Mouse (Mus musculus) central nervous system, embryonic 14 days (tissue): ENCODE measurements around the gene Jade2. TPM values are rescaled to one million over a fixed set of nuclear protein-coding genes. Genes with fewer than 3 reads are reported as not detected.

ENCODE experiments used
- polyA plus RNA-seq: library from polyadenylated mRNA; depleted of rRNA; stranded (reverse); fragments of >200 nt; gene quantifications from 2 replicates; pipeline ENCODE4 v1.2.3, GENCODE M21; 2012; rRNA removed

Jade2 gene
- polyA plus RNA-seq: 0.96 and 1.7 TPM in 2 replicates

GRCm38 (mm10) chr11:51857081-51857671, at the start of gene Jade2:
Jade2 (minus strand) TSS chr11:51857653.

Other genes with a start within 250 kb of the Jade2 start
- gene Nhp2, start 237.9 kb downstream of the Jade2 start, polyA plus RNA-seq: 84.3 and 84.6 TPM in 2 replicates
- gene Rmnd5b, start 221.8 kb downstream of the Jade2 start, polyA plus RNA-seq: 62.6 and 62.7 TPM in 2 replicates
- 7.2 and 10.8 TPM in 2 replicates for gene N4bp3, start 206.8 kb downstream of the Jade2 start, polyA plus RNA-seq
- 1.8 and 3.6 TPM in 2 replicates for gene D930048N14Rik, start 206.7 kb downstream of the Jade2 start, polyA plus RNA-seq
- gene 0610009B22Rik, start 168.8 kb downstream of the Jade2 start, polyA plus RNA-seq: 51.1 and 61.6 TPM in 2 replicates
- 9.8 and 11.6 TPM in 2 replicates for gene Sec24a, start 94.0 kb downstream of the Jade2 start, polyA plus RNA-seq
- gene Sar1b, start 94.0 kb downstream of the Jade2 start, polyA plus RNA-seq: 79.3 and 85.3 TPM in 2 replicates
- 52.9 and 58.0 TPM in 2 replicates for gene Cdkn2aipnl, start 110.0 kb upstream of the Jade2 start, polyA plus RNA-seq
- gene Ube2b, start 143.1 kb upstream of the Jade2 start, polyA plus RNA-seq: 198 and 227 TPM in 2 replicates
- gene Cdkl3, start 146.6 kb upstream of the Jade2 start, polyA plus RNA-seq: 15.4 and 17.5 TPM in 2 replicates
- 112 and 124 TPM in 2 replicates for gene Ppp2ca, start 241.0 kb upstream of the Jade2 start, polyA plus RNA-seq